Mouse (Mus musculus) heart, adult 2 months (tissue): ENCODE measurements at regions not wholly inside any gene's neighbourhood (a gene's known extent, or its start where the extent isn't known, plus 50 kb on each side); places are given as distances from the start of the nearest gene placed in this dataset.

Experiments
- DNase-seq, 2 experiments: peaks; one replicate each; pipeline ENCODE4 v3.0.0; 2021
- H3K27ac ChIP-seq: fragments of 200-600 bp; 2 replicates; pipeline ENCODE4 v1.8.1; 2022
- H3K27me3 ChIP-seq: fragments of 200-500 bp; 2 replicates; pipeline ENCODE4 v1.6.1; 2012; ENCODE audit warnings: mild to moderate bottlenecking, low read length, inconsistent platforms, mixed read lengths; ENCODE audit not compliant: control insufficient read depth, insufficient read depth
- H3K36me3 ChIP-seq: fragments of 200-500 bp; 2 replicates; pipeline ENCODE4 v1.6.1; 2012; ENCODE audit warnings: low read length, inconsistent platforms; ENCODE audit not compliant: control insufficient read depth, insufficient read depth
- H3K4me1 ChIP-seq: fragments of 200-500 bp; 2 replicates; pipeline ENCODE4 v1.6.1; 2011; ENCODE audit warnings: low read length; ENCODE audit not compliant: control insufficient read depth, insufficient read depth
- H3K4me3 ChIP-seq: fragments of 200-600 bp; 2 replicates; pipeline ENCODE4 v1.8.1; 2022
- H3K79me2 ChIP-seq: fragments of 200-500 bp; replicated peaks from 2 replicates; pipeline ENCODE4 v1.6.1; 2012; ENCODE audit warnings: mild to moderate bottlenecking, inconsistent platforms, low read length, moderate library complexity, mixed read lengths; ENCODE audit not compliant: control insufficient read depth, insufficient read depth
- H3K9ac ChIP-seq: fragments of 200-500 bp; 2 replicates; pipeline ENCODE4 v1.6.1; 2012; ENCODE audit warnings: low read depth, mild to moderate bottlenecking, control low read depth, inconsistent platforms, low read length, mixed read lengths
- CTCF ChIP-seq: fragments of 200-600 bp; IDR thresholded peaks from 2 replicates; pipeline ENCODE4 v1.8.1; 2022; ENCODE audit warnings: antibody characterized with exemption, mild to moderate bottlenecking, moderate library complexity
- EP300 ChIP-seq: fragments of 200-500 bp; IDR thresholded peaks from 2 replicates; pipeline ENCODE4 v1.6.1; 2011; ENCODE audit warnings: low read depth, low read length, control low read depth; ENCODE audit not compliant: insufficient read depth
- POLR2A ChIP-seq: fragments of 200-500 bp; IDR thresholded peaks from 2 replicates; pipeline ENCODE4 v1.6.1; 2011; ENCODE audit warnings: mild to moderate bottlenecking, low read depth, low read length, control low read depth; ENCODE audit not compliant: insufficient read depth
- WGBS: fragments of 180-500 bp; shearing (Covaris S2); methylation state at CpG from one replicate; pipeline ENCODE4 v1.1.7; 2018; 5-methylcytosine and 5-hydroxymethylcytosine counted together
- intact Hi-C: fragments of 180-260 bp; cut with DNase I; formaldehyde crosslinking; loops from one replicate; pipeline ENCODE4 v1.15.1; 2025

- TF ChIP-seq EP300, result no peak
- H3K36me3 ChIP-seq, result no peaks in the 10 kb centered on the region
- H3K4me3 ChIP-seq, result no peak overlapping the region
- intact Hi-C loops, result no loop called here
- no peaks in the 10 kb centered on the region for H3K27me3 ChIP-seq
- H3K27ac ChIP-seq, result no peak overlapping the region
- no peak overlapping the region for H3K9ac ChIP-seq
- no peaks in the 10 kb centered on the region for H3K79me2 ChIP-seq
- no peak for DNase-seq
- no peaks in the 10 kb centered on the region for H3K4me1 ChIP-seq
- 53% methylated on average over 5 of the region's 5 CpGs for WGBS
These were observed 1208.9 kb upstream of the G6pd2 start for GRCm38 (mm10) chr5:60599460-60600299.

- Histone ChIP-seq H3K4me1 (no peaks in the 10 kb centered on the region), H3K79me2 (no peaks in the 10 kb centered on the region), H3K27me3 (no peaks in the 10 kb centered on the region), H3K4me3 (no peak overlapping the region), H3K9ac (no peak overlapping the region), H3K27ac (no peak overlapping the region), H3K36me3 (no peaks in the 10 kb centered on the region)
- WGBS, result 45% methylated on average over 5 of the region's 5 CpGs
- intact Hi-C loops, result no loop called here
- DNase-seq, result no peak
- TF ChIP-seq CTCF (no peak), POLR2A (no peak), EP300 (no peak)
These were observed 1208.3 kb upstream of the G6pd2 start for GRCm38 (mm10) chr5:60600300-60600648.

GRCm38 (mm10) chr5:60608943-60609614 lies 1199.5 kb upstream of the G6pd2 start:
- no peak for DNase-seq
- no peak overlapping the region for H3K4me3 ChIP-seq
- no peak overlapping the region for H3K27ac ChIP-seq
- no peaks in the 10 kb centered on the region for H3K36me3 ChIP-seq
- intact Hi-C loops, result no loop called here
- no peak overlapping the region for H3K9ac ChIP-seq
- WGBS, result 26% methylated on average over 4 of the region's 4 CpGs
- H3K4me1 ChIP-seq, result no peaks in the 10 kb centered on the region
- TF ChIP-seq POLR2A (no peak), CTCF (peak; percentile 45)
- H3K27me3 ChIP-seq, result no peaks in the 10 kb centered on the region
- no peaks in the 10 kb centered on the region for H3K79me2 ChIP-seq
